Mouse (Mus musculus): ENCODE data around the gene Olfr744.
"Not testable (repeated sequence)": the region's sequence is repeated elsewhere in the genome, so short reads cannot be mapped to it uniquely, and the experiment has no call there.

The Olfr744 gene

DNA sequence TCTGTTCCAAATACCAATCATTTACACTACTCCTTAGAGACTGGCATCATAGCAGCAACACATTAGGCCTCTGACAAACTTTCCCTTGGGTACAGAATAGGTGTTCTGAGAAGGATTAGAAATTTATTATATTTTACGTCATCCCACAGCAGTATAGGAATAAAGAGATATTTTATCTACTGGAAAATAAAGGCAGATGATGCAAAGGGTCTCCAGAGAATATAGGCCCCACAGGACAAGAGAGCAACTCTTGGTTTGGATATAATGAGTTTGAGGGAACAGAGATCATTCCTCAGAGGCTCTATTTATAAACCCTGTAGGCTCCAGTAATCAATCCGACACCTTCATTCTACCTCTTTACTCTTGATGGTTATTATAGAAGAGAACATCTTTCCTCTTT, at the start of gene Olfr744:
TSS of gene Olfr744 (plus strand) at position 301 of the 400 bp plus-strand sequence.
- DNase-seq (ENCODE audit: low spot score): no peak

DNA sequence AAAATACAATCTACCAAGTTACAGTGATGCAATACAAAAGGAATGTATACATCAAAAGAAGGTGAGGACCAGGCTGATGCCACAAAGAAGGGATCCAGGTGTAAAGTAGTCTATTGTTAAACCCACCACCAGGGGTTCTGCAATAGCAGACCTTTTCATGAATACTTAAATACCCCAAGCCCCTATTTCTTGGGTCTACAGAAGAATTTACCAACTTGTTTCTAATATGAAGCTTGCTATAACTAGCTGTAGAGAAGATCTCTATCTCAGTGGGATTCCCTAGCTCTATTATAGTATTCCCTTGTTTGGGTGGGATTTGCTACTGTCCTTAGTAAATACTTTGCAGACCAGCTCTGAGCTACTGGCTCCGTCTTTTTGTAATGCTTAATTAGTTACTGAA, 41.6 kb upstream of the Olfr744 start:
- not testable (repeated sequence) for DNase-seq (ENCODE audit: low spot score)

DNA sequence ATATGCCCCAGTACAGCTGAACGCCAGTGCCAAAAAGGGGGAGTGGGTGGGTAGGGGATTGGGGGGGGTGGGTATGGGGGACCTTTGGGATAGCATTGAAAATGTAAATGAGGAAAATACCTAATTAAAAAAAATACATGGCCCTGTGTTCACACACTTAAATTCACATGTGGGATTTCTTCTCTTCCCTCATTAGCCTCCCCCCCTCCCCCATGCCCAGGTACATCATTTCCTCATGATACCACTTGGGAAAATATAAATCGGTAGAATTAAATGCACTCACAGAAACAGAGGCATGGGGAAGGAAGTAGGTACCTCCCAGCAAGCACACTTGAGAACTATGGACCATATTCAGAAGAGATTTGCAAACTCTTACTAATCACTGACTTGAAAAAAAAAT, 24.4 kb downstream of the Olfr744 start, which contains the start of gene Olfr745:
TSS of gene Olfr745 (plus strand) at position 301 of the 400 bp plus-strand sequence.
- no peak for DNase-seq (ENCODE audit: low spot score)

DNA sequence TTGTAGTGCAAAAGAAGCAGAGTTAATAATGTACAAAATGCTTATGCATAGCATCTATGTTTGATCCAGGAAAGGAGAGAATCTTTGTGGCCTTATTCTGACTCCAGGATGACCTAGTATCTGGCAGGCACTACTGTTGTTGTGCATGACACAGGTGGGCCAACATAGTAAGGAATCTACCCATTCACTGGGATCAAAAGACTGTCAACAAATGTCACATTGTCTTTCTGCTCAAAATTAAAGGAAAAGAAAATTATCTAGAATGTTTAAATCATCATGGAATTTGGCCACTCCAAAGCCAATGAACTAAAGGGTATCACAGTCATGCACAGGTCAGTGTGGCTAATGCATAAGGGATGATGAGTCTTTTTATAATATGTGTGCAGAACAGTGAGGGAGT, 32.1 kb downstream of the Olfr744 start, which contains the start of gene Olfr746:
TSS of gene Olfr746 (plus strand) at position 301 of the 400 bp plus-strand sequence.
- no peak for DNase-seq (ENCODE audit: low spot score)

Data from testis, postnatal 10 days (tissue).